Mouse (Mus musculus): ENCODE measurements at regions not wholly inside any gene's neighbourhood (a gene's known extent, or its start where the extent isn't known, plus 50 kb on each side); places are given as distances from the start of the nearest gene placed in this dataset.

DNA sequence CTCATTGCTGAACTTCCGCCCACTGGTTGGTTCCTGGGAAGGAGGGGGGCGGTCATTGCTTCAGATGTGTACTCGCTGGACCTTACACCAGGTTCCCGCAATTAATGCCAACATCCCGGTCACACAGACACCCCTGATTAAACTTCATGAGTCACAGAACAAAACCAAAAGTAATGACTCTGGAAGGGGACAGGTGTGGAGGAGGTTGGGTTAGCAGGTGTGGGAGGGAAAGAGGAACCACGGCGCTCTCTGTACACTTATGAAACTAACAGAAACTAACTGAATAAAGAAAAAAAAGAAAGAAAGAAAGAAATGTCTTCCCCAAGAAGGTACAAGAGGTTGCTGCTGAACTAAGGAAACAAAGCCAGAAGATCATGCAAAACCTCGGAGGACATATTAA is 387.3 kb upstream of the Pkdcc start:
- TF ChIP-seq CTCF (IDR thresholded peaks at IDR 0.05; ENCODE audit: insufficient read depth, low read depth, low read length) (no peak), POLR2A (IDR thresholded peaks at IDR 0.05; ENCODE audit: insufficient read depth, low read depth, low read length) (no peak)

Measured in olfactory bulb, adult 2 months (tissue).